Mouse (Mus musculus): ENCODE results near the gene Hoxb2. TPM values are rescaled to one million over a fixed set of nuclear protein-coding genes. Genes with fewer than 3 reads are reported as not detected.
A peak's percentile ranks its signal among the peaks of the same experiment; 100 is the strongest.

Hoxb2 gene
- polyA plus RNA-seq, 1 experiment, result 3.2 TPM

- H3K4me3 ChIP-seq (ENCODE audit: insufficient read depth, low read depth, low read length), result no peak overlapping the region
- peaks cover 6% of the 10 kb centered on the region; the same call in 1 of the 2 replicates for H3K4me1 ChIP-seq (ENCODE audit: control insufficient read depth, insufficient read depth, insufficient read length, low read length)
- peak overlapping the region; percentile 55 for H3K27ac ChIP-seq (replicated peaks; ENCODE audit: low read depth, low read length)
Observed at GRCm38 (mm10) chr11:96322738-96323137, 27.6 kb upstream of the Hoxb2 start.

DNA sequence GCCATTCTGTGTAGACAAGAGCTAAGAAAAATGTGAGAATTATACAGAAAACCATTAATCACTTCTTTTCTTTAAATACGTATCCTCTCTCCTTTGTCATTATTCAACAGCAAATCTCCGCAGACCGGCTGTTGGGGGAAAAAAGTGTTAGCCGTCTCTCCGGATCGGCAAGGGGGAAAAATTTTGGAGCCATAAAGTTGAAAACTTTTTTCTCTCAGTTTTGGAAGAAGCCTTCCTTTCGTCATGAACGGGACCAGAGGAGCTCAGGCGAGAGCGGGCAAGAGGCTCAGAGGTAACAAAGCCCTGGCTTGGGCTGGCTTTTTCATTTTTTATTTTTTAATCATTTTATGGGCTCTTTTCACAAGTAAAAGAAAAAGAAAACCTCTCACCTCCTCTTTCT is 27.2 kb upstream of the Hoxb2 start, which contains the start of gene Hoxb3:
Gene Hoxb3 (plus strand): TSS at position 173 of the 400 bp plus-strand sequence.
- peaks cover 6% of the 10 kb centered on the region; the same call in 1 of the 2 replicates for H3K4me1 ChIP-seq (ENCODE audit: control insufficient read depth, insufficient read depth, insufficient read length, low read length)
- H3K4me3 ChIP-seq (ENCODE audit: insufficient read depth, low read depth, low read length), result no peak within 1 kb of the TSS
- peak within 1 kb of the TSS; percentile 55 for H3K27ac ChIP-seq (replicated peaks; ENCODE audit: low read depth, low read length)

- peaks cover 6% of the 10 kb centered on the region; the same call in 1 of the 2 replicates for H3K4me1 ChIP-seq (ENCODE audit: control insufficient read depth, insufficient read depth, insufficient read length, low read length)
- H3K27ac ChIP-seq (replicated peaks; ENCODE audit: low read depth, low read length), result peak overlapping the region; percentile 39
- no peak overlapping the region for H3K4me3 ChIP-seq (ENCODE audit: insufficient read depth, low read depth, low read length)
Observed at GRCm38 (mm10) chr11:96324125-96324524, 26.2 kb upstream of the Hoxb2 start.

- Histone ChIP-seq H3K4me3 (ENCODE audit: insufficient read depth, low read depth, low read length) (no peak overlapping the region), H3K27ac (replicated peaks; ENCODE audit: low read depth, low read length) (no peak overlapping the region), H3K4me1 (ENCODE audit: control insufficient read depth, insufficient read depth, insufficient read length, low read length) (peaks cover 9% of the 10 kb centered on the region)
Observed at GRCm38 (mm10) chr11:96324965-96325364, 25.4 kb upstream of the Hoxb2 start.

DNA sequence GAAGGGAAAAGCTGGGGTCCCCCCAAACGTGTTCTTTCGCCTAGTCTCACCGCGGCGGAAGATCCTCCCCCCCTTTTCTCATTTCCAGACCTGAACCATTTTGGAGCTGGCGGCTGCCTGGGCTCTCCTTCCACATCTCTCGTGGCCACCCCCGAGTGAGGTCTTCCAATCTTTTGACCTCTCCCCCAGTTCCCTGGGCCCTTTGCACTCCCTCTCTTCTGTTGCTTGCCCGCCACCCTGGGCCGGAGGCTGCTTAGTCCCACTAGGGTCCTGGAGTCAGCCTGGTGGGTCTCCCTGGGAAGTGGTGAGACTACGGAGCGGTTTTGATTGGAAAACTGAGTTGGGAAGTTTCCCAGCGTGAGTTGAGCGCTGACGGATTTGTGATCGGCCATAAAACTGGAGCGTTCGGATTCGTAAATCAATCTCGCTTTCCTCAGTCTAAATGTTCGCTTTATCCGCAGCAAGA is 24.5 kb upstream of the Hoxb2 start:
- H3K4me1 ChIP-seq (ENCODE audit: control insufficient read depth, insufficient read depth, insufficient read length, low read length), result peaks cover 11% of the 10 kb centered on the region
- H3K27ac ChIP-seq (replicated peaks; ENCODE audit: low read depth, low read length), result peak overlapping the region; percentile 83
- peak overlapping the region; percentile 62 for H3K4me3 ChIP-seq (ENCODE audit: insufficient read depth, low read depth, low read length)

DNA sequence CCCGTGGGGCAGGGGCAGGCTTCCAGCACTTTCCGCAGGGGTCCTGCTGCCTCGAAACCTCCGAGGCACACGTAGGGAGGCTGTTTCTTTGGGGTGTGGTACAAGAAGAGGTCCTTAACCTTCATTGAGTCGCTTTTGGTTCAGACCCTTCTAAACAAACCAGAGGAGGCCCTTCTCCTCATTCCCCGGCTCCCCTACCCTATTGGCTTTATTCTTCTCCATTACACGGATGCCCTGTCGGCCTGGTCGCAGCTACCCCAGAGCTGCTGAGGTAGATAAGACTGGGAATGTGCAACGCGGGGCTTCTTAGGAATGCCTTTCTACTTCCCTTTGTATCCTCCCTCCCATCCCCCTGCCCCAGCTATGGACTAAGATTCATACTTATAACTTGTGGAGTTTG is 23.6 kb upstream of the Hoxb2 start:
- peak overlapping the region; percentile 17 for H3K4me3 ChIP-seq (ENCODE audit: insufficient read depth, low read depth, low read length)
- peaks cover 9% of the 10 kb centered on the region for H3K4me1 ChIP-seq (ENCODE audit: control insufficient read depth, insufficient read depth, insufficient read length, low read length)
- H3K27ac ChIP-seq (replicated peaks; ENCODE audit: low read depth, low read length), result no peak overlapping the region

DNA sequence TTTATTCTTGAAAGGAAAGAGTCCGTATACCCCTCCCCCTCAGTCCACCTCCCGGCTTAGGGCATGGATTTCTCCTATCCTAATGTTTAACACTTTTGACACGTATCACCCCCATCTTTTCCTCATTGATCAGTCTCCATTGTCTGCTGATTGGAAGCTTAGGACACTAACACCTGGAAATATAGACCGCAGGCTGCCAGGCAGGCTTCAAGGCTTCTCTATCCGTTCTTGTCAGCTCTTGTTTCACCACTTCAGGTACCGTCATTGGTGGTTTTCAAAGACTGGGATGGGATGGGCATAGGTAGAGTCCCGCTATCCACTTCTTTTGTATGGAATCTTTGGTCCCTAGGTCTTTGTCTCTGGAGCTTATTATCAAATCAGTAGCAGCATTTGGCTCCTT is 23.2 kb upstream of the Hoxb2 start:
- no peak overlapping the region for H3K27ac ChIP-seq (replicated peaks; ENCODE audit: low read depth, low read length)
- H3K4me1 ChIP-seq (ENCODE audit: control insufficient read depth, insufficient read depth, insufficient read length, low read length), result peaks cover 9% of the 10 kb centered on the region
- H3K4me3 ChIP-seq (ENCODE audit: insufficient read depth, low read depth, low read length), result peak overlapping the region; percentile 17

DNA sequence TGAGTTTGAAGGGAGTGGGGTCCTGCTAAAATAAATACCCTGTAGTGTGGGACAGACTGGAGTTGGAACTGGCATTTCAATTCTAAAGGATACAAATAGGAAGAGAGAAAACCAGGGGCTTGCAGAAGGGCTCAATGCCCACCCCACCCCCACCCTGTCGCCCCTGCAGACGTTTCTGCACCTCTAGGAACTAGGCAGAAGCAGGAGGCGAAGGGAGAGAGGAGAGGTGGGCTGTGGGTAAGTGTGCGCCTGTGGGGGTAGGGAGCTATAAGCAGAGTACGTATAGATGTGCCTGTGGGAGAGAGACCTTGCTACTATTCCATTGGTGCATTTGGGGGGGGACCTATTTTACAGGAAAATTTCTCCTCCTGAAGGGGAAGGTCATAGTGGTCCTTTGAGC is 22.6 kb upstream of the Hoxb2 start:
- no peak overlapping the region for H3K27ac ChIP-seq (replicated peaks; ENCODE audit: low read depth, low read length)

GRCm38 (mm10) chr11:96328605-96329004 is 21.7 kb upstream of the Hoxb2 start:
- Histone ChIP-seq H3K4me3 (ENCODE audit: insufficient read depth, low read depth, low read length) (no peak overlapping the region), H3K27ac (replicated peaks; ENCODE audit: low read depth, low read length) (no peak overlapping the region), H3K4me1 (ENCODE audit: control insufficient read depth, insufficient read depth, insufficient read length, low read length) (peaks cover 5% of the 10 kb centered on the region)

More for the DNA sequence above, 22.6 kb upstream of the Hoxb2 start:
- H3K4me1 ChIP-seq (ENCODE audit: control insufficient read depth, insufficient read depth, insufficient read length, low read length), result peaks cover 5% of the 10 kb centered on the region
- H3K4me3 ChIP-seq (ENCODE audit: insufficient read depth, low read depth, low read length), result no peak overlapping the region

- H3K4me1 ChIP-seq (ENCODE audit: control insufficient read depth, insufficient read depth, insufficient read length, low read length), result peaks cover 5% of the 10 kb centered on the region
- H3K4me3 ChIP-seq (ENCODE audit: insufficient read depth, low read depth, low read length), result peak overlapping the region; percentile 66
- H3K27ac ChIP-seq (replicated peaks; ENCODE audit: low read depth, low read length), result peak overlapping the region; percentile 43; the same call in 1 of the 2 replicates
Observed at GRCm38 (mm10) chr11:96332105-96332504, 18.2 kb upstream of the Hoxb2 start.

- Histone ChIP-seq H3K4me3 (ENCODE audit: insufficient read depth, low read depth, low read length) (peak overlapping the region; percentile 66), H3K4me1 (ENCODE audit: control insufficient read depth, insufficient read depth, insufficient read length, low read length) (peaks cover 5% of the 10 kb centered on the region), H3K27ac (replicated peaks; ENCODE audit: low read depth, low read length) (peak overlapping the region; percentile 43; the same call in 1 of the 2 replicates)
Observed at GRCm38 (mm10) chr11:96332618-96333032, 17.7 kb upstream of the Hoxb2 start.

DNA sequence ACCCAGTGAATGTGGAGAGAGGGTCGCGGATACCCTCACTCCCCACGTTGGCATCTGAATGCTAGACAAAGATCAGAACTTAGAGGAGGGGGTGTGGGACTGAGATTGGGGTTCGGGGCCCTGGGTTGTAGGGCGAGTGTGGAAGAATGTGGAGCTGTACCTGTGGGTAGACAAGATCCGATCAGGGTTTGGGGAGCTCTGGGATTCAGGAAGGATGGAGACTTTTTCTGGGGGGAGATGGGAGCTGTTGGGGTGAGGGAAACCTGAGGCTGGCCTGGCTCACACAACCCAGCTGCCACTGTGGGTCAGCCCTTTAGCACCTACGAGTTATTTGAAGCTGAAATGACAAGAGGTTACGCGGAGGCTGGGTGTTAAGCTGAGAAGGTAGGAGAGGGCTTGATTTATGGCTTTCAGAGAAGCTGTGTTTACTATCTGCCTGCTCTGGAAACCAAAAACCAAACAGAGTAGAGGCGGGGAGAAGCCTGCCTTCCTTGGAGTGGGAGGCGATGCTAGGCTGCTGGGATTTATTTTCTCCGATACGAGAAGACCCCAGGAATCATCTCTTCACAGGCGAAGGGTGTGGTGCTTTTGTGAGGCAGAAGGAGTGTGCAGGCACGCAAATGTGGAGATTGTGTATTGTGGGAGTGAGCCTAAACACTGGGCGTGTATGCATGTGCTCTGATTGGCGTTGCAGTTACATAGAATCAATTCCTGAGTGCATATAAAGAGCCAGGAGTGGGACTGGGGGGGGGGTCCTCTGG is 16.9 kb upstream of the Hoxb2 start:
- Histone ChIP-seq H3K27ac (replicated peaks; ENCODE audit: low read depth, low read length) (peak overlapping the region; percentile 43), H3K4me3 (ENCODE audit: insufficient read depth, low read depth, low read length) (peak overlapping the region; percentile 66), H3K4me1 (ENCODE audit: control insufficient read depth, insufficient read depth, insufficient read length, low read length) (peaks cover 5% of the 10 kb centered on the region)

DNA sequence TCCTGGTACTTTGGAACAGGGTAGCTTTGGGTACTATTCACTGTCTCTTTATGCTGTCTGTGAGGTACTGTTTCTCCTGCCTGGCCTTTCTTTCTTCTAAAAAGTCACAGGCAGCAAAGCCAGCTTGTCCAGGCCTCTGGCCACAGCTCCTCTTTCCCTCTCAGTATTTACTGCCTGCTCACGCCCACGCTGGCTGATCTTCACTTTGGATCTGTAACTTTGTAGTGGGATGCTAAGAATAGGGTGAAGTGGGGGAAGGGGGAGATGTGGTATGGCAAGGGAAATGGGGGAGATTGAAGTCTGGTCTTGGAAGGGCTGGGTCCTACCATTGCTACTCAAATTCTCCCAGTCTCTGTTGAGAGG is 16.3 kb upstream of the Hoxb2 start:
- Histone ChIP-seq H3K4me1 (ENCODE audit: control insufficient read depth, insufficient read depth, insufficient read length, low read length) (peaks cover 5% of the 10 kb centered on the region), H3K4me3 (ENCODE audit: insufficient read depth, low read depth, low read length) (peak overlapping the region; percentile 66; the same call in 1 of the 2 replicates), H3K27ac (replicated peaks; ENCODE audit: low read depth, low read length) (no peak overlapping the region; the same call in 1 of the 2 replicates)

GRCm38 (mm10) chr11:96334998-96335397 is 15.3 kb upstream of the Hoxb2 start:
- peaks cover 8% of the 10 kb centered on the region for H3K4me1 ChIP-seq (ENCODE audit: control insufficient read depth, insufficient read depth, insufficient read length, low read length)
- H3K27ac ChIP-seq (replicated peaks; ENCODE audit: low read depth, low read length), result no peak overlapping the region
- H3K4me3 ChIP-seq (ENCODE audit: insufficient read depth, low read depth, low read length), result no peak overlapping the region

DNA sequence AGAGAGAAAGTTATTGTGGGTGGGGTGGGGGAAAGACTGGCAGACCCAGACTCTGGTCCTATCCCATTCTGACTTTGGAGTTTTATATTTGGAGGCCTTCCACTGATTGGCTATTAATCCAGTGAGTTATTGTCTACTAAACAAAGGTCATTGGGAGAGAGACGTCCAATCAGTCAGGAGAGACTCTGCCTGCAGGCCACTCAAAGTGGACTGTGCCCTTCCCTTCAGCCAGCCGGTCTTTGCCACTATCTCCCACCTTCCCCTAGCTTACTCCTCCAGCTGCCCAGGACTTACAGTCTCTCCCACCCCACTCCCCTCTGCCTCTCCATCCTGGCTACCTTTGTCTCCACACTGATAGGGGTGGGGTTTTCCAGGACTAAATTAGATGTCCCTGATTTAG is 13.7 kb upstream of the Hoxb2 start:
- Histone ChIP-seq H3K4me3 (ENCODE audit: insufficient read depth, low read depth, low read length) (no peak overlapping the region), H3K27ac (replicated peaks; ENCODE audit: low read depth, low read length) (no peak overlapping the region), H3K4me1 (ENCODE audit: control insufficient read depth, insufficient read depth, insufficient read length, low read length) (peaks cover 9% of the 10 kb centered on the region; the same call in 1 of the 2 replicates)

- H3K4me3 ChIP-seq (ENCODE audit: insufficient read depth, low read depth, low read length), result no peak overlapping the region
- 0 out of 2 replicates have a peak overlapping the region, but pooled peaks have one; percentile 13 for H3K27ac ChIP-seq (replicated peaks; ENCODE audit: low read depth, low read length)
- H3K4me1 ChIP-seq (ENCODE audit: control insufficient read depth, insufficient read depth, insufficient read length, low read length), result peaks cover 9% of the 10 kb centered on the region; the same call in 1 of the 2 replicates
Observed at GRCm38 (mm10) chr11:96337026-96337425, 13.3 kb upstream of the Hoxb2 start.
